In genomic region chr1:85751932-85752680, GRCm38 (mm10) we compare ENCODE assay signal across 8 mouse cellular contexts. TPM values are rescaled to one million over a fixed set of nuclear protein-coding genes. Genes with fewer than 3 reads are reported as not detected.
DNase-seq lines count a peak whose midpoint lies in the region; ATAC-seq and TF ChIP-seq lines count a peak whose summit lies in the region.

No protein-coding gene starts in this region.

- H3K9me3 ChIP-seq in heart, embryonic 10.5 days = no peaks in the 10 kb centered on the region
- H3K9me3 ChIP-seq in lung, postnatal 0 days (ENCODE audit: low read length) = no peaks in the 10 kb centered on the region
- H3K9me3 ChIP-seq in limb, embryonic 15.5 days = no peaks in the 10 kb centered on the region

- H3K27me3 ChIP-seq in heart, embryonic 10.5 days (ENCODE audit: insufficient read depth, poor library complexity, severe bottlenecking) = no peaks in the 10 kb centered on the region
- H3K27me3 ChIP-seq in lung, postnatal 0 days (replicated peaks; ENCODE audit: insufficient read depth, low read length) = no peaks in the 10 kb centered on the region
- H3K27me3 ChIP-seq in limb, embryonic 15.5 days = no peaks in the 10 kb centered on the region

- DNase-seq in heart, embryonic 10.5 days (ENCODE audit: low spot score) = no peak
- DNase-seq in heart, adult 8-10 months (ENCODE audit: low spot score) = no peak
- DNase-seq in lung, postnatal 0 days (ENCODE audit: low spot score) = no peak
- DNase-seq in lung, postnatal 14 days = no peak
- DNase-seq in thymus, postnatal 14 days = peak; percentile 58
- DNase-seq in cerebellum, adult 8-10 months = no peak
- no peak for DNase-seq in ovary, postnatal 10 days (ENCODE audit: low spot score)

- no peak overlapping the region for H3K4me2 ChIP-seq in lung, postnatal 0 days (replicated peaks; ENCODE audit: low read depth, low read length)
- no peak overlapping the region for H3K4me2 ChIP-seq in limb, embryonic 15.5 days

- TF ChIP-seq EP300 in lung, postnatal 0 days (IDR thresholded peaks at IDR 0.05) = no peak

- no peak for ATAC-seq in lung, postnatal 0 days
- ATAC-seq in limb, embryonic 15.5 days (ENCODE audit: insufficient number of reproducible peaks, low FRiP score, low TSS enrichment, low read depth) = peak; percentile 30; the same call in 1 of the 2 replicates

- no peaks in the 10 kb centered on the region for H3K36me3 ChIP-seq in heart, embryonic 10.5 days
- H3K36me3 ChIP-seq in lung, postnatal 0 days (ENCODE audit: insufficient read depth, low read length) = no peaks in the 10 kb centered on the region
- no peaks in the 10 kb centered on the region for H3K36me3 ChIP-seq in limb, embryonic 15.5 days

- H3K4me3 ChIP-seq in heart, embryonic 10.5 days = no peak overlapping the region
- no peak overlapping the region for H3K4me3 ChIP-seq in lung, postnatal 0 days (ENCODE audit: low read depth, low read length)
- H3K4me3 ChIP-seq in limb, embryonic 15.5 days = no peak overlapping the region

- H3K4me1 ChIP-seq in heart, embryonic 10.5 days = peaks cover 19% of the 10 kb centered on the region
- H3K4me1 ChIP-seq in lung, postnatal 0 days (ENCODE audit: insufficient read depth, low read depth, low read length) = no peaks in the 10 kb centered on the region
- H3K4me1 ChIP-seq in limb, embryonic 15.5 days = peaks cover 9% of the 10 kb centered on the region; the same call in 1 of the 2 replicates

- no peak for TF ChIP-seq CTCF in lung, postnatal 0 days (IDR thresholded peaks at IDR 0.05)

- peak overlapping the region; percentile 73 for H3K27ac ChIP-seq in heart, embryonic 10.5 days
- 0 out of 2 replicates have a peak overlapping the region, but pooled peaks have one; percentile 7 for H3K27ac ChIP-seq in lung, postnatal 0 days (ENCODE audit: low read length)
- peak overlapping the region; percentile 63 for H3K27ac ChIP-seq in limb, embryonic 15.5 days

- H3K9ac ChIP-seq in lung, postnatal 0 days (replicated peaks; ENCODE audit: low read depth) = no peak overlapping the region
- no peak overlapping the region for H3K9ac ChIP-seq in limb, embryonic 15.5 days

- WGBS in heart, embryonic 10.5 days = 77% methylated on average over 11 of the region's 11 CpGs
- WGBS in lung, postnatal 0 days = 74% methylated on average over 11 of the region's 11 CpGs
- 70% methylated on average over 11 of the region's 11 CpGs for WGBS in limb, embryonic 15.5 days

RNA-seq across cellular contexts. Expression of gene A630001G21Rik, which starts 26.3 kb away (rescaled TPM):
- 1.0 and 1.2 TPM in 2 replicates for polyA plus RNA-seq in heart, embryonic 10.5 days (2016; fragmentation: Nextera tagmentation; extraction: Ambion mirVana)
- total RNA-seq in heart, adult 8-10 months (2022) = 1 to 10 TPM in 1 of 4 experiments, under 1 TPM in 3; 0.22 to 1.3 (median 0.34) TPM
- polyA plus RNA-seq in lung, postnatal 0 days (2015; fragmentation: Nextera tagmentation; extraction: Ambion mirVana) = 1.5 and 1.8 TPM in 2 replicates
- polyA plus RNA-seq in limb, embryonic 15.5 days (2015; fragmentation: Nextera tagmentation; extraction: Ambion mirVana) = 1.0 and 2.1 TPM in 2 replicates

RNA-seq across cellular contexts. Expression of gene Cab39, which starts 41.1 kb away (rescaled TPM):
- polyA plus RNA-seq in heart, embryonic 10.5 days (2016; fragmentation: Nextera tagmentation; extraction: Ambion mirVana) = 24.2 and 31.6 TPM in 2 replicates
- 100 to 1,000 TPM; 109 to 121 (median 111) TPM for total RNA-seq in heart, adult 8-10 months (2022)
- polyA plus RNA-seq in lung, postnatal 0 days (2015; fragmentation: Nextera tagmentation; extraction: Ambion mirVana) = 37.3 and 37.7 TPM in 2 replicates
- 20.5 and 26.9 TPM in 2 replicates for polyA plus RNA-seq in limb, embryonic 15.5 days (2015; fragmentation: Nextera tagmentation; extraction: Ambion mirVana)

Comparison
In these comparisons a context has a peak if more than half of its experiments do, and no peak if none do; other contexts are left out.
1. H3K27ac ChIP-seq: peak in every context shown above with its lines; median percentile 73 in heart, embryonic 10.5 days; 63 in limb, embryonic 15.5 days; 7 in lung, postnatal 0 days.